Mouse (Mus musculus): ENCODE results near the gene Rad9b. TPM values are rescaled to one million over a fixed set of nuclear protein-coding genes. Genes with fewer than 3 reads are reported as not detected.

Gene Rad9b
- polyA plus RNA-seq, 1 experiment from 2014 or later, result 9.7 TPM

DNA sequence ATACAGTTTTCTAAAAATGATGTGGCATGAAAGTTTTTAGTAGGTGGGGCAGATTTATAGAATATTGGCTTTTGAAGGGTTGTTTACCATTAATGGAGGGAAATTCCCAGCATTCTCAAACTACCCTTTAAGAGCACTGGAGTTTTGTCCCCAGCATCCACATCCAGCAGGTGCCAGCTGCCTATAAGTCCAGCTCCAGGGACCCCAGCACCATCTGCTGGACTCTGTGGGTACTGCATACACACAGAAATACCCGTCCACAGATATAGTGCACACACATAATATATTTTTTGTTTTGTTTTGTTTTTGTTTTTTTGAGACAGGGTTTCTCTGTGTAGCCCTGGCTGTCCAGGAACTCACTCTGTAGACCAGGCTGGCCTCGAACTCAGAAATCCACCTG lies 39.9 kb upstream of the Rad9b start:
- DNase-seq (ENCODE audit: low spot score, missing footprints), result peak; percentile 98
- H3K4me1 ChIP-seq (ENCODE audit: control insufficient read depth, insufficient read depth, low read length), result peaks cover 6% of the 10 kb centered on the region
- no peak for ATAC-seq (ENCODE audit: low FRiP score)
- no peaks in the 10 kb centered on the region for H3K27me3 ChIP-seq (ENCODE audit: control insufficient read depth, insufficient read depth, low read length)
- no peak overlapping the region for H3K4me2 ChIP-seq
- H3K27ac ChIP-seq (ENCODE audit: low read depth, low read length), result no peak overlapping the region
- H3K9me3 ChIP-seq (ENCODE audit: control insufficient read depth, low read length), result no peaks in the 10 kb centered on the region
- WGBS, result 54% methylated on average over 2 of the region's 2 CpGs
- H3K36me3 ChIP-seq (ENCODE audit: control insufficient read depth, insufficient read depth, low read length), result peaks cover 2% of the 10 kb centered on the region; the same call in 1 of the 2 replicates
- H3K4me3 ChIP-seq (ENCODE audit: low read depth, low read length), result no peak overlapping the region
- H3K9ac ChIP-seq (ENCODE audit: low read length), result no peak overlapping the region

- Histone ChIP-seq H3K4me1 (ENCODE audit: control insufficient read depth, insufficient read depth, low read length) (peaks cover 6% of the 10 kb centered on the region), H3K9ac (ENCODE audit: low read length) (peak overlapping the region; percentile 82), H3K4me3 (ENCODE audit: low read depth, low read length) (peak overlapping the region; percentile 79), H3K9me3 (ENCODE audit: control insufficient read depth, low read length) (no peaks in the 10 kb centered on the region), H3K4me2 (peak overlapping the region; percentile 77), H3K27ac (ENCODE audit: low read depth, low read length) (no peak overlapping the region), H3K27me3 (ENCODE audit: control insufficient read depth, insufficient read depth, low read length) (no peaks in the 10 kb centered on the region), H3K36me3 (ENCODE audit: control insufficient read depth, insufficient read depth, low read length) (peaks cover 2% of the 10 kb centered on the region; the same call in 1 of the 2 replicates)
- 17% methylated on average over 19 of the region's 19 CpGs for WGBS
- DNase-seq (ENCODE audit: low spot score, missing footprints) (no peak), ATAC-seq (ENCODE audit: low FRiP score) (0 out of 2 replicates have a peak, but pooled peaks have one; percentile 30)
Measured at GRCm38 (mm10) chr5:122392227-122393004, 38.4 kb upstream of the Rad9b start.

- ATAC-seq (ENCODE audit: low FRiP score), result peak; percentile 82
- Histone ChIP-seq H3K4me1 (ENCODE audit: control insufficient read depth, insufficient read depth, low read length) (peaks cover 6% of the 10 kb centered on the region), H3K36me3 (ENCODE audit: control insufficient read depth, insufficient read depth, low read length) (peaks cover 1% of the 10 kb centered on the region; the same call in 1 of the 2 replicates), H3K9me3 (ENCODE audit: control insufficient read depth, low read length) (no peaks in the 10 kb centered on the region), H3K4me3 (ENCODE audit: low read depth, low read length) (peak within 1 kb of the TSS; percentile 79), H3K9ac (ENCODE audit: low read length) (peak within 1 kb of the TSS; percentile 82), H3K27me3 (ENCODE audit: control insufficient read depth, insufficient read depth, low read length) (no peaks in the 10 kb centered on the region), H3K27ac (ENCODE audit: low read depth, low read length) (no peak within 1 kb of the TSS), H3K4me2 (peak within 1 kb of the TSS; percentile 77)
- DNase-seq (ENCODE audit: low spot score, missing footprints), result peak; percentile 100
- under 1% methylated on average over 39 of the region's 39 CpGs for WGBS
Measured at GRCm38 (mm10) chr5:122391786-122392180, 37.8 kb upstream of the Rad9b start, which contains the start of gene Arpc3. Arpc3 (plus strand) TSS chr5:122391878.

GRCm38 (mm10) chr5:122391178-122391785 lies 37.2 kb upstream of the Rad9b start:
- ATAC-seq (ENCODE audit: low FRiP score) (peak; percentile 30; the same call in 1 of the 2 replicates), DNase-seq (ENCODE audit: low spot score, missing footprints) (peak; percentile 82)
- peak overlapping the region; percentile 79; the same call in 1 of the 2 replicates for H3K4me3 ChIP-seq (ENCODE audit: low read depth, low read length)
- peak overlapping the region; percentile 82; the same call in 1 of the 2 replicates for H3K9ac ChIP-seq (ENCODE audit: low read length)
- peaks cover 6% of the 10 kb centered on the region for H3K4me1 ChIP-seq (ENCODE audit: control insufficient read depth, insufficient read depth, low read length)
- no peaks in the 10 kb centered on the region for H3K9me3 ChIP-seq (ENCODE audit: control insufficient read depth, low read length)
- 56% methylated on average over 15 of the region's 16 CpGs for WGBS
- H3K27me3 ChIP-seq (ENCODE audit: control insufficient read depth, insufficient read depth, low read length), result no peaks in the 10 kb centered on the region
- H3K4me2 ChIP-seq, result peak overlapping the region; percentile 24; the same call in 1 of the 2 replicates
- no peaks in the 10 kb centered on the region for H3K36me3 ChIP-seq (ENCODE audit: control insufficient read depth, insufficient read depth, low read length)
- H3K27ac ChIP-seq (ENCODE audit: low read depth, low read length), result no peak overlapping the region

- H3K4me2 ChIP-seq, result no peak overlapping the region
- H3K27ac ChIP-seq (ENCODE audit: low read depth, low read length), result no peak overlapping the region
- peak; percentile 69 for DNase-seq (ENCODE audit: low spot score, missing footprints)
- no peaks in the 10 kb centered on the region for H3K36me3 ChIP-seq (ENCODE audit: control insufficient read depth, insufficient read depth, low read length)
- ATAC-seq (ENCODE audit: low FRiP score), result no peak
- no peaks in the 10 kb centered on the region for H3K9me3 ChIP-seq (ENCODE audit: control insufficient read depth, low read length)
- H3K4me3 ChIP-seq (ENCODE audit: low read depth, low read length), result no peak overlapping the region
- H3K4me1 ChIP-seq (ENCODE audit: control insufficient read depth, insufficient read depth, low read length), result peaks cover 6% of the 10 kb centered on the region
- H3K9ac ChIP-seq (ENCODE audit: low read length), result no peak overlapping the region
- no peaks in the 10 kb centered on the region for H3K27me3 ChIP-seq (ENCODE audit: control insufficient read depth, insufficient read depth, low read length)
Measured at GRCm38 (mm10) chr5:122390671-122391070, 36.6 kb upstream of the Rad9b start.

DNA sequence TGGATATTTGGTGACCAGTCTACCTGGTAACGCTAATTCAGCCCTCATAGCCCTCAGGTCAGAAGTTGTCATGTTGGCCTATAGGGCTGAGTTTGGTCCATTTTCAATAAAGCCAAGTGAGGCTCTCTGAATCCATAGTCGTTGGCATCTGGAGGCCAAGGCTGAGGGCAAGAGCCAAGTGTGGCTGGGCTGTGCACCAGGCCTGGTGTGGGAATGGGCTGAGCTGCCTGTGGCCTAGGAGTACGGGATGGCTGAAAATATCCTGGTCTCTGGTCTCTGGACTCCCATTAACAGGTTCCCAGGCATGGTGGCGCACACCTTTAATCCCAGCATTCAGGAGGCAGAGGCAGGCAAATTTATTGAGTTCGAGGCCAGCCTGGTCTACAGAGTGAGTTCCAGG lies 36.0 kb upstream of the Rad9b start:
- 88% methylated on average over 5 of the region's 5 CpGs for WGBS
- H3K4me2 ChIP-seq, result no peak overlapping the region
- H3K36me3 ChIP-seq (ENCODE audit: control insufficient read depth, insufficient read depth, low read length), result no peaks in the 10 kb centered on the region
- no peak overlapping the region for H3K4me3 ChIP-seq (ENCODE audit: low read depth, low read length)
- H3K9me3 ChIP-seq (ENCODE audit: control insufficient read depth, low read length), result no peaks in the 10 kb centered on the region
- no peak for DNase-seq (ENCODE audit: low spot score, missing footprints)
- peaks cover 6% of the 10 kb centered on the region for H3K4me1 ChIP-seq (ENCODE audit: control insufficient read depth, insufficient read depth, low read length)
- no peak overlapping the region for H3K9ac ChIP-seq (ENCODE audit: low read length)
- H3K27me3 ChIP-seq (ENCODE audit: control insufficient read depth, insufficient read depth, low read length), result no peaks in the 10 kb centered on the region
- ATAC-seq (ENCODE audit: low FRiP score), result no peak
- no peak overlapping the region for H3K27ac ChIP-seq (ENCODE audit: low read depth, low read length)

- Histone ChIP-seq H3K4me1 (ENCODE audit: control insufficient read depth, insufficient read depth, low read length) (no peaks in the 10 kb centered on the region), H3K4me3 (ENCODE audit: low read depth, low read length) (no peak overlapping the region), H3K27me3 (ENCODE audit: control insufficient read depth, insufficient read depth, low read length) (no peaks in the 10 kb centered on the region), H3K27ac (ENCODE audit: low read depth, low read length) (no peak overlapping the region), H3K36me3 (ENCODE audit: control insufficient read depth, insufficient read depth, low read length) (peaks cover 6% of the 10 kb centered on the region), H3K9ac (ENCODE audit: low read length) (no peak overlapping the region), H3K4me2 (no peak overlapping the region), H3K9me3 (ENCODE audit: control insufficient read depth, low read length) (no peaks in the 10 kb centered on the region)
- DNase-seq (ENCODE audit: low spot score, missing footprints), result peak; percentile 98
- WGBS, result 56% methylated on average over 11 of the region's 11 CpGs
- ATAC-seq (ENCODE audit: low FRiP score), result peak; percentile 52; the same call in 1 of the 2 replicates
Measured at GRCm38 (mm10) chr5:122379374-122380155, 25.5 kb upstream of the Rad9b start.

GRCm38 (mm10) chr5:122378171-122378570 lies 24.1 kb upstream of the Rad9b start:
- no peak for ATAC-seq (ENCODE audit: low FRiP score)
- no peak overlapping the region for H3K9ac ChIP-seq (ENCODE audit: low read length)
- no peak overlapping the region for H3K4me2 ChIP-seq
- peaks cover 4% of the 10 kb centered on the region; the same call in 1 of the 2 replicates for H3K4me1 ChIP-seq (ENCODE audit: control insufficient read depth, insufficient read depth, low read length)
- H3K36me3 ChIP-seq (ENCODE audit: control insufficient read depth, insufficient read depth, low read length), result peaks cover 10% of the 10 kb centered on the region
- no peaks in the 10 kb centered on the region for H3K9me3 ChIP-seq (ENCODE audit: control insufficient read depth, low read length)
- 98% methylated on average over 12 of the region's 12 CpGs for WGBS
- no peak overlapping the region for H3K27ac ChIP-seq (ENCODE audit: low read depth, low read length)
- DNase-seq (ENCODE audit: low spot score, missing footprints), result no peak
- H3K4me3 ChIP-seq (ENCODE audit: low read depth, low read length), result no peak overlapping the region
- no peaks in the 10 kb centered on the region for H3K27me3 ChIP-seq (ENCODE audit: control insufficient read depth, insufficient read depth, low read length)
